Mouse (Mus musculus) heart, postnatal 0 days (tissue): Measurements from ENCODE around the gene Rln3.
A peak's percentile ranks its signal among the peaks of the same experiment; 100 is the strongest.

ENCODE experiments used
- CTCF ChIP-seq: IDR thresholded peaks from 2 replicates; pipeline ENCODE4 v1.5.1; 2016; ENCODE audit warnings: antibody characterized with exemption, control low read depth, low read depth
- EP300 ChIP-seq: IDR thresholded peaks from 2 replicates; pipeline ENCODE4 v1.6.1; 2016; ENCODE audit warnings: antibody characterized with exemption, low read depth

GRCm38 (mm10) chr8:83996567-83997505 is 48.0 kb downstream of the Rln3 start:
- no peak for TF ChIP-seq CTCF
- peak; percentile 24; the same call in 1 of the 2 replicates for TF ChIP-seq EP300
